Mouse (Mus musculus) embryonic facial prominence, embryonic 13.5 days (tissue): ENCODE measurements at regions not wholly inside any gene's neighbourhood (a gene's known extent, or its start where the extent isn't known, plus 50 kb on each side); places are given as distances from the start of the nearest gene placed in this dataset.

ENCODE experiments used
- ATAC-seq: fragments of 200-750 bp; cut with Nextera tagmentation; 2 replicates; pipeline ENCODE4 v1.8.0; 2017; ENCODE audit warnings: low read depth; ENCODE audit not compliant: insufficient number of reproducible peaks, insufficient read depth, low FRiP score, low TSS enrichment
- H3K27ac ChIP-seq: fragments of 300-500 bp; sonication (generic); 2 replicates; pipeline ENCODE4 v1.5.1; 2015; ENCODE audit warnings: moderate library complexity, mild to moderate bottlenecking, inconsistent platforms
- H3K27me3 ChIP-seq: fragments of 300-500 bp; sonication (generic); 2 replicates; pipeline ENCODE4 v1.6.1; 2015; ENCODE audit warnings: mild to moderate bottlenecking, inconsistent platforms
- H3K36me3 ChIP-seq: fragments of 300-500 bp; sonication (generic); 2 replicates; pipeline ENCODE4 v1.6.1; 2015; ENCODE audit warnings: mild to moderate bottlenecking, inconsistent platforms
- H3K4me1 ChIP-seq: fragments of 300-500 bp; sonication (generic); 2 replicates; pipeline ENCODE4 v1.6.1; 2015; ENCODE audit warnings: inconsistent platforms
- H3K4me2 ChIP-seq: fragments of 300-500 bp; sonication (generic); 2 replicates; pipeline ENCODE4 v1.6.1; 2015; ENCODE audit warnings: moderate library complexity, mild to moderate bottlenecking, inconsistent platforms
- H3K4me3 ChIP-seq: fragments of 300-500 bp; sonication (generic); 2 replicates; pipeline ENCODE4 v1.5.1; 2015; ENCODE audit warnings: mild to moderate bottlenecking, inconsistent platforms
- H3K9ac ChIP-seq: fragments of 300-500 bp; sonication (generic); 2 replicates; pipeline ENCODE4 v1.6.1; 2015; ENCODE audit warnings: mild to moderate bottlenecking, inconsistent platforms
- H3K9me3 ChIP-seq: fragments of 300-500 bp; sonication (generic); 2 replicates; pipeline ENCODE4 v1.6.1; 2016; ENCODE audit warnings: inconsistent platforms
- WGBS: fragments of 180-500 bp; shearing (Covaris S2); methylation state at CpG from one replicate; pipeline ENCODE4 v1.1.7; 2015; ENCODE audit warnings: mixed read lengths; 5-methylcytosine and 5-hydroxymethylcytosine counted together

DNA sequence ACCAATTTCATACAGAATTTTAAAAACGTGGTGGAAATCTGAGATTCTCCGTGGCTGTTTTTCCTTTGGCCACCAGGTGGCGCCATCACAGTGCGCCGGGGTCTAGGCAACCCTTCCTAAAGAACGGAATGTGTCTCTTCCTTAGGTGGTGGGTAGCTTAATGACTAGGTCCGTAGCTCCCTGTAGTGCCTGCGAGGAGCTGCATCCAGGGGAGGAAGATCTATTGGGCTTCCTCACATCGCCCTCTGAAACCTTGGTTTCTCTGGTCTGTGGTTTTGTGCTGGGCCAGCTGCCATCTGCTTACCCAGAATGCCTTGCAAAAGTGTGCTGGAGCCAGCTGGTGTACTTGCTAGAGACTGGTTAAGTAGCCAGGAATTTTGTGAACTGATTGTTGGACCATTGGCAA lies 107.6 kb downstream of the Slc4a3 start:
- Histone ChIP-seq H3K4me2 (peak overlapping the region; percentile 26), H3K27me3 (peaks cover 6% of the 10 kb centered on the region; the same call in 1 of the 2 replicates), H3K9ac (no peak overlapping the region), H3K9me3 (no peaks in the 10 kb centered on the region), H3K27ac (no peak overlapping the region), H3K4me3 (no peak overlapping the region), H3K36me3 (no peaks in the 10 kb centered on the region), H3K4me1 (peaks cover 34% of the 10 kb centered on the region)
- 2% methylated on average over 9 of the region's 9 CpGs for WGBS
- ATAC-seq: peak; percentile 70; the same call in 1 of the 2 replicates

DNA sequence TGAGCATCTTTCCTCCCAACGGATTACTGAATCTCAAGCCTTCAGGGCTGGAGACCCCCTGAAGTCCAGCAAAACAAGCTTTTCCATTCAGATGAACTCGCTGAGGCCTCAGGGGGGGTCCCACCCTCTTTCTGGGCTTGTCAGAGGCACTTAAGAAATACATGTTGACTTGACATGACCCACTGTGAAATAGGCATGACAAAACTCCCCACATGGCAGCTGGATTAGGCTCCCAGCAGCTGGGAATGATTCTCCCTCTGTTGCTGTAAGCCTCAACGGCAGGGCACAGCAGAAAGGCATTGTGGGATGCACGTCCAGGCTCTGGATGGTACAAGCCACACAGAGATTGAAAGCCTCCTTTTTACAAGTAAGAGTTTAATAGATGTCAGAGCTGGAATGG lies 110.5 kb downstream of the Slc4a3 start:
- Histone ChIP-seq H3K27ac (peak overlapping the region; percentile 33; the same call in 1 of the 2 replicates), H3K36me3 (no peaks in the 10 kb centered on the region), H3K4me3 (no peak overlapping the region), H3K9ac (no peak overlapping the region), H3K9me3 (0 out of 2 replicates have a peak, but pooled peaks cover 4% of the 10 kb centered on the region), H3K4me2 (no peak overlapping the region), H3K27me3 (peaks cover 6% of the 10 kb centered on the region; the same call in 1 of the 2 replicates), H3K4me1 (peaks cover 34% of the 10 kb centered on the region)
- 27% methylated on average over 4 of the region's 4 CpGs for WGBS
- ATAC-seq: no peak

DNA sequence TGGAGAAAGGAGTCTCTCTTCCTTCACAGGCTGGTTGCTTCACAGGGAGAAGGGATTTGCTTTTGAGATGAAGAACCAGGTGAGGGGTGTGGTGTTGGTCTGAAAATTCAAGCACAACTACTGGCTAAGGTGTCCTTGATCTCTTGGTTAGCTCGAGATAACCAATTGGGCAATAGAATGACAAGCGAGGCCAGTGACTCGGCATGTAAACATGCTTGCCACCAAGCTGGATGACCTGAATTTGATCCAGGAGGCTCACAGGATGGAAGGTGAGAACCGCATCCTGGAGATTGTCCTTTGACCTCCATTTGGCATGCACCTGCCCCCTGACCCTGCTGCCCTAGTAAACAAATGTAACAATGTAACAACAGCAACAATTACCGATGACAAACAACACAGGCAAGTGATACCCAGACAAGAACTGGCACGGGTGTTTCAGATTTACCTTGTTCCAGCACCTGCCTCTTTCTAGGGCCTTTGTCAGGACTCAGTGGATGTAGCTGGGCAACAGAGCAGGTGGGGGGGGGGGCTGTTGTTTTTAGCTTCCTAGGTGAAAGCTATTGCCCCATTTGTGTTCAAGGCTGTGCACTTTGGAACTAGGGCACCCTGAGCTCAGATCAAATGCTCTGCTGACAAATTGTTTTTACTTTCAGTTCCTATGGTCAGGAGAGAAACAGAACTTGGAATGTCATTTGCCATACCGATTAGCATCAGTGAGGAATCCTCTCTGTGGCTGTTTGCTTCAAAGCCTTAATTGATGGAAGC lies 114.5 kb downstream of the Slc4a3 start:
- no peak for ATAC-seq
- Histone ChIP-seq H3K36me3 (no peaks in the 10 kb centered on the region), H3K27me3 (peaks cover 3% of the 10 kb centered on the region; the same call in 1 of the 2 replicates), H3K4me3 (no peak overlapping the region), H3K9me3 (0 out of 2 replicates have a peak, but pooled peaks cover 4% of the 10 kb centered on the region), H3K9ac (no peak overlapping the region), H3K27ac (no peak overlapping the region), H3K4me1 (peaks cover 34% of the 10 kb centered on the region), H3K4me2 (no peak overlapping the region)
- WGBS: 67% methylated on average over 7 of the region's 7 CpGs

DNA sequence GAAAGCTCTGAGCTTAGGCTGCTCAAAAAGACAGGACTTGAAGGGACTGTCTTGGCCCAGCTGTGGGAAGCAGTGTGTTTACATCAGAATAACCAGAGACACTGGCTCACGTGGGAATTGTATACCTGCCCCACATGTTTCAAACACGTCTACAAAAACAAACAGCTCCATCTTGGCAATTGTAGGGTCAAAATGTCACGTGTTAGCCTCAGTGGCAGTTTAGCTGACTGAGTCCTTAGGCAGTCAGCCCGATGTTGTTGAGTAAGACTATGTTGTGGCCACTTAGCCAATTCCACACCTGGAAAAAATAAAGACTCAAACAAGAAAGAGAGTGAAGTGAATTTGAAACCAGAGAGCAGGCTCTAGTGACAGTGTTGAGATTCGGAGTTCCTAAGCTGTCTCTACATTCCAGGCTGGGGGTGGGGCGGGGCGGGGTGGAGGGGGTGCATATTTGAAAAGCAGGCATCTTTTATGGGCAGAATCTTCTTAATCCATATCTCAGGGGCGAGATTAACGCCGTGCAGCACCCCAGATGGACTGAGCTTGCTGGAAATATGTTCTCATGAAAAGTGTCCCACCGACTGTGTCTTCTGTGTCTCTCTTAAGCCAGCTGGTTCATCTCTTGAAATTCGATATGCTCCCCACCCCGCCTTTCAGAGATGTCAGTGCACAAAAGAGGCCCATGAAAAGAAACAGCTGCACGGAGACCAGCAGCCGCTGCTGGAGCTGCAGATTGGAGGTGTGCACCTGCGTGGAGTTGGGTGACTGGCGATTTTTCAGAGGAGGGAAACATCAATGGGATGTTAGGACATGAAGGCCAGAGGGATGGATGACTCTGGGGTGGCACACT lies 116.3 kb downstream of the Slc4a3 start:
- Histone ChIP-seq H3K36me3 (no peaks in the 10 kb centered on the region), H3K27me3 (peaks cover 3% of the 10 kb centered on the region; the same call in 1 of the 2 replicates), H3K27ac (peak overlapping the region; percentile 66), H3K9me3 (0 out of 2 replicates have a peak, but pooled peaks cover 7% of the 10 kb centered on the region), H3K4me1 (peaks cover 19% of the 10 kb centered on the region), H3K4me2 (peak overlapping the region; percentile 46), H3K4me3 (peak overlapping the region; percentile 7; the same call in 1 of the 2 replicates), H3K9ac (no peak overlapping the region)
- ATAC-seq: peak; percentile 37; the same call in 1 of the 2 replicates
- 2% methylated on average over 17 of the region's 17 CpGs for WGBS

DNA sequence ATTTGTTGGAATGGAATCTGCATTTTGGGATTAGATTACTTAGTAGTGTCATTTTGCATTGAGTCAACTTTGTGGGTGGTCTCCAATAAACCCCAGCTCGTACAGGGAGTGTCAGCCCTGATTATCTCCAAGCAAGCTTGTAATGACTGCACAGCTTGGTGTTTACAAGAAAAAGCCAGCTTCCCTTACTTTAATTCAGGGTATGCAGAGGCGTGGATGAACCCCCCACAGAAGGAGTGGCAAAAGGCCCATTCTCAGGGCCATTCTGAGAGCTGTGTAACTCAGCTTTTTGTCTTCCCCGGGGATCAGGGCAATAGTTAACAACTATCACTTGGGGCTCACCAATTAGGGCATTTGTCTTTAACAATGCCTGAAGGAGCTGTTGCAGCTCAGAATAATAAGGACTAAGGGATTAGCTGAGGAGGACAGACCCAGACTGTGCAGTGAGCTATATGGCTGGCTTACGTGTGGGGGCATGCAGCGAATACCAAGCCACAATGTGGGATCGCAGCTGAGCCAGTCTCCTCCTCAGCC lies 121.7 kb downstream of the Slc4a3 start:
- peak overlapping the region; percentile 45 for H3K27ac ChIP-seq
- no peaks in the 10 kb centered on the region for H3K36me3 ChIP-seq
- H3K4me2 ChIP-seq: no peak overlapping the region
- H3K4me1 ChIP-seq: peaks cover 16% of the 10 kb centered on the region
- H3K9ac ChIP-seq: no peak overlapping the region
- H3K27me3 ChIP-seq: peaks cover 3% of the 10 kb centered on the region; the same call in 1 of the 2 replicates
- 0 out of 2 replicates have a peak, but pooled peaks cover 3% of the 10 kb centered on the region for H3K9me3 ChIP-seq
- 34% methylated on average over 6 of the region's 6 CpGs for WGBS
- peak; percentile 80 for ATAC-seq
- H3K4me3 ChIP-seq: no peak overlapping the region

DNA sequence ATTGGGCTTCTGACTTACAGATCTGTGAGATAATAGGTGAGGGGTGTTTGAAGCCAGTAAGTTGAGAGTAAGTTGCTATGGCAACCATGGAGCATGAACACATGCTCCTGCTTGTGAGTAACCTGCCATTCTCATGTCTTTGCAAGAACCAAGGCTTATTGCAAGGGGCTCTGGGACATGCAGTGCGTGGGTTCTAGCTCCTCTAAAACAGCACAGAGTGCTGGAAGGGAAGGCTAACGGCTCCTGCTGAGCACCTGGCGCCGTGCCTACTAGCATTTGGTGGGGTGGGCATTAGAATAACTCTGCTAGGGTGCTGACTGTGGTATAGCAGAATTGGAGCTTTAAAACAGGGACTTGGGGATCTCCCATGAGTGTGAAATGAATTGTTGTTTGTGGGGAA lies 130.2 kb downstream of the Slc4a3 start:
- Histone ChIP-seq H3K4me3 (no peak overlapping the region), H3K4me1 (peaks cover 4% of the 10 kb centered on the region; the same call in 1 of the 2 replicates), H3K9ac (no peak overlapping the region), H3K36me3 (no peaks in the 10 kb centered on the region), H3K9me3 (peaks cover 4% of the 10 kb centered on the region; the same call in 1 of the 2 replicates), H3K27ac (no peak overlapping the region), H3K27me3 (no peaks in the 10 kb centered on the region), H3K4me2 (no peak overlapping the region)
- 89% methylated on average over 4 of the region's 4 CpGs for WGBS
- ATAC-seq: no peak

DNA sequence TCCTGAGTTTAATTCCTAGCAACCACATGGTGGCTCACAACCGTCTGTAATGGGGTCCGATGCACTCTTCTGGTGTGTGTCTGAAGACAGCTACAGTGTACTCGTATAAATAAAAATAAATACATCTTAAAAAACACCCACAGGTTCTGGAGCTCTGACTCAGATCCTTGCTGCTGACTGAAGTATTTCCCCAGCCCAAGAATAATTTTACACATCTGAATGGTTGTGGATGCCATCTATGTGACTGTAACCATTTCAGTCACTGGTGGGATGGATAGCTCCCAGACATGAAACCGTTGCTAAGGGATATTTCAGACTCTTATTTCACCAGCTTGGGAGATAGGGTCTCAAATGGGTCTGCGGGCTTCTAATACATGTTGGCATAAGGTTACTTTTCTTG lies 131.6 kb downstream of the Slc4a3 start:
- WGBS: 76% methylated on average over 5 of the region's 5 CpGs
- no peak overlapping the region for H3K9ac ChIP-seq
- no peak overlapping the region for H3K4me3 ChIP-seq
- no peaks in the 10 kb centered on the region for H3K27me3 ChIP-seq
- no peak overlapping the region for H3K4me2 ChIP-seq
- no peak overlapping the region for H3K27ac ChIP-seq
- 0 out of 2 replicates have a peak, but pooled peaks cover 3% of the 10 kb centered on the region for H3K36me3 ChIP-seq
- peaks cover 4% of the 10 kb centered on the region; the same call in 1 of the 2 replicates for H3K4me1 ChIP-seq
- H3K9me3 ChIP-seq: peaks cover 10% of the 10 kb centered on the region
- ATAC-seq: no peak

DNA sequence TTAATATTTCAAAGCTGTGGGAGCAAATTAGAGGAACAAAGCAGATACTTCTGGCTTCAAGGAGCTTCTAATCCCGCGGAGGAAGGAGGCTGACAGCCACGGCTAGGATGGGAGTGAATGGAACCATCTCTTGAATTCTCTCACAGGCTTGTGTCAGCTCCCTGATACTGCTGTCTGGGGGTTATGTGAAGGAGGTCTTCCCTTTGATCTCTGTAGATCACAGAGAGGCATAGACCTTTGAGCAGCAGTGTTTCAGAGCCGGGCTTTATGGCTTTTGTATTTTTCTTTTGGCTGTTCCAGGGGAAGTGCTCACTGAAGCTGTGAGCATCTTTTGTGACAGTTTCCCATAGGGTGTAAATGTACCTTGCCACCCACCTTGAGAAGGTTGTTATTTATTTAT lies 132.2 kb downstream of the Slc4a3 start:
- Histone ChIP-seq H3K4me1 (peaks cover 4% of the 10 kb centered on the region; the same call in 1 of the 2 replicates), H3K4me2 (no peak overlapping the region), H3K27me3 (no peaks in the 10 kb centered on the region), H3K4me3 (no peak overlapping the region), H3K27ac (no peak overlapping the region), H3K9ac (no peak overlapping the region), H3K9me3 (peaks cover 10% of the 10 kb centered on the region), H3K36me3 (0 out of 2 replicates have a peak, but pooled peaks cover 3% of the 10 kb centered on the region)
- 44% methylated on average over 4 of the region's 4 CpGs for WGBS
- no peak for ATAC-seq

DNA sequence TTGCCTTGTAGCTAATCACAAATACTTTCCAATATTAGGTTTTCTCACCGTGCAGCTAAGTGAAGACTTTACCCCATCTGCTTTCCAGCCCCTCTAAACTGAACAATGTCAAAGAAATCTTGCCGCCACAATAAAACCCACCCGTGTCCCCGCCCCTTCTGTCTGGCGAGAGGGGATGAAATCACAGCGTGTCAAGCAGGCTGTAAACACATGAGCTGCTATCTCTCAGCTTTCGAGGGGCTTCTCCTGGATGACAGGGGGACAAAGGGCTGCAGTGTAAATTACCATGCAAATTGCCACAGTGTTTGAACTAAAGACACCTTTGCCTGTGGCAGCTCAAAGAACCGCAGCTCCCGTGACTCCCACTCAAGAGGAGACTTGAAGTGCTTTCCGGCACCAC lies 134.3 kb downstream of the Slc4a3 start:
- no peak overlapping the region for H3K4me2 ChIP-seq

DNA sequence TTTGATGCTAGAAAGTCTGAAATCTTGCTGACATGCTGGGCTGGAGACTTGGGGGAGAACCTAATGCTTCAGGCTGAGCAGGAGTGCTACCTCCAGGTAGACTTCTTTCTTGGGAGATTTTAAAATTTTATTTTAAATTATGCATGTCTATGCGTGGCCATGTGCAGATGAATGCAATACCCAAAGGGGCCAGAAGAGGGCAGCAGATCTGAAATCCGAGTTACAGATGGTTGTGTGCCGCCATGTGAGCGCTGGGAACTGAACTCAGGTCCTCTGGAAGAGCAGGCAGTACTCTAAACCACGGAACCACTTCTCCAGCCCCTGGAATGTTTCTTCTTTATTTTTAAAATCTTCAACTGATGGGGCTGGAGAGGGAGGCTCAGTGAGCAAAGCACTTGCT lies 135.8 kb downstream of the Slc4a3 start:
- H3K4me1 ChIP-seq: peaks cover 4% of the 10 kb centered on the region; the same call in 1 of the 2 replicates
- no peak overlapping the region for H3K4me3 ChIP-seq
- H3K9ac ChIP-seq: no peak overlapping the region
- 94% methylated on average over 5 of the region's 5 CpGs for whole genome bisulfite sequencing
- no peak overlapping the region for H3K27ac ChIP-seq
- no peak overlapping the region for H3K4me2 ChIP-seq
- 0 out of 2 replicates have a peak, but pooled peaks cover 3% of the 10 kb centered on the region for H3K36me3 ChIP-seq
- H3K27me3 ChIP-seq: no peaks in the 10 kb centered on the region
- ATAC-seq: no peak
- peaks cover 6% of the 10 kb centered on the region for H3K9me3 ChIP-seq

More for the DNA sequence above, 134.3 kb downstream of the Slc4a3 start:
- no peak overlapping the region for H3K9ac ChIP-seq
- H3K4me1 ChIP-seq: peaks cover 4% of the 10 kb centered on the region; the same call in 1 of the 2 replicates
- H3K4me3 ChIP-seq: no peak overlapping the region
- no peaks in the 10 kb centered on the region for H3K27me3 ChIP-seq
- 0 out of 2 replicates have a peak, but pooled peaks cover 3% of the 10 kb centered on the region for H3K36me3 ChIP-seq
- peaks cover 10% of the 10 kb centered on the region for H3K9me3 ChIP-seq
- H3K27ac ChIP-seq: no peak overlapping the region
- no peak for ATAC-seq
- WGBS: 42% methylated on average over 10 of the region's 10 CpGs

DNA sequence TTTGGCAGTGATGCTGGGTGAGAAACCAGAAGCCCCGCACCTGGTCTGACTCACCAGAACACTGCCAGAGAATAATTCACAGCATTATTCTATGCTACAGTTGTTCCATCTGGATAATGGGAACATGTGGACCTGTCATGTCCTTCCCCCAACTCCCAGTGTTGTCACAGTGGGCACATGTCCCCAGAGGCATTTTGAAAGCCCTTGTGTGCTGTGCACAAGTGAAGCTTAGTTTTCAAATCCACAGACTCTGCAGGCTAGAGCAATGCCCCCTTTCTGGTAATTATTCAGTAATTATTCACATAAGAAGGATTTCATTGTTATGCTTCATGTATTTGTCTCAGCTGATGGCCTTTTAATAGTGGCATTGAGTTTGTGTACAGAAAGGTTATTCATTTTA lies 146.7 kb downstream of the Slc4a3 start:
- ATAC-seq: peak; percentile 34; the same call in 1 of the 2 replicates

More for the DNA sequence above, 146.7 kb downstream of the Slc4a3 start:
- Histone ChIP-seq H3K27ac (0 out of 2 replicates have a peak overlapping the region, but pooled peaks have one; percentile 28), H3K4me3 (no peak overlapping the region), H3K9ac (no peak overlapping the region), H3K36me3 (no peaks in the 10 kb centered on the region), H3K27me3 (no peaks in the 10 kb centered on the region), H3K4me2 (no peak overlapping the region), H3K9me3 (no peaks in the 10 kb centered on the region), H3K4me1 (peaks cover 21% of the 10 kb centered on the region)
- 82% methylated on average over 1 of the region's 1 CpGs for WGBS
